Mouse (Mus musculus): ENCODE data around the gene Olfr1295.

Gene Olfr1295

GRCm38 (mm10) chr2:111569581-111569980, at the start of gene Olfr1295:
Gene Olfr1295 (minus strand): TSS chr2:111569681.
- no peak for DNase-seq

DNA sequence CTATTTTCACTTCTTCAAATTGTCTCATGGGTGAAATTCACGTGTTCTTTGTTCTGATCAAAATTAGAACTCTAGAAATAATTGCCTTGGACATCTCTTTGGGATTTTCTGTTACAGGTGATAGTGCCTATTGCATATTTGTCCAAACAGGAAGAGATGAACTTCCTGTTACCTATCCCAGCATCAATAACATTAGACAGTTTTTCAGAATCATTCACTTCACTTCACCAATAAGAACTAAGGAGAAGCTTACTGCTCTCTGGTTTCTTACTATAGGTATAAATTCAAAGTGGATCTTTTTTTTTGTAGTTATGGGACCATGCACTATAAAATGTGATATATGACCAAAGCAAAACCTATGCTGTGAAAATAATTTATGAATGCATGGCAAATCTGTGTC, 29.3 kb downstream of the Olfr1295 start, which contains the start of gene Olfr1294:
TSS of gene Olfr1294 (minus strand) at position 101 of the 400 bp plus-strand sequence.
- no peak for DNase-seq

- DNase-seq = no peak
Observed at GRCm38 (mm10) chr2:111524903-111525302, 44.6 kb downstream of the Olfr1295 start, which contains the start of gene Olfr1293-ps. Gene Olfr1293-ps (plus strand): TSS chr2:111525203.

DNA sequence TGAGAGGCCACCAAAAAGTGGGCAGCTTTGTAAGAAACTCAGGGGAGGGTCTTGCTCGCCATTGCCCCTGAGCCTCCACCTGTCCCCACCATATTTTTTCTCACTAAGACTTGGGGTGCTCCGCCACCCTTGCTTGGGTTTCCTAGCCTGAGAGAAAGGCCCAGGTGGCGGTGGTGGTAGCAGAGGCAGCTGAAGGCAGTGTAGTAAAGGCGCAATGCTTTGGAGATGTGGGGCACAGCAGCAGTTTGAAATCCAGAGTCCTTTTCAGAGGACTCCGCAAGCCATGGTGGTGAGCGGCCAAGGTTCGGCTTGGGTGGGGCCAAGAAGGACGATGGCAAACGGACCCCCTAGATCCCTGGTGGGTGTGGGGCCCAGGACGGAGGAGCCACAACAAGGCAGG, 52.0 kb downstream of the Olfr1295 start:
- DNase-seq = no peak

All from embryo, embryonic 11 days (tissue).